Mouse (Mus musculus): ENCODE measurements at regions not wholly inside any gene's neighbourhood (a gene's known extent, or its start where the extent isn't known, plus 50 kb on each side); places are given as distances from the start of the nearest gene placed in this dataset.

- TF ChIP-seq POLR2A (IDR thresholded peaks at IDR 0.05; ENCODE audit: insufficient read depth, low read length) = no peak
- no peak for TF ChIP-seq CTCF (IDR thresholded peaks at IDR 0.05; ENCODE audit: low read depth, low read length)
- no peak for TF ChIP-seq EP300 (IDR thresholded peaks at IDR 0.05; ENCODE audit: insufficient read depth, low read depth, low read length)
Measured at GRCm38 (mm10) chr15:25130096-25130495, 283.5 kb downstream of the Basp1 start.

All from ES-Bruce4 (cell line).